Mouse (Mus musculus) adrenal gland, postnatal 14 days (tissue): ENCODE data around the gene Olfr130. TPM values are rescaled to one million over a fixed set of nuclear protein-coding genes. Genes with fewer than 3 reads are reported as not detected.

Source experiments
- DNase-seq: peaks from one replicate; pipeline ENCODE4 v3.0.0; 2021; ENCODE audit warnings: mixed read lengths
- long read RNA-seq, 2 experiments: library from polyadenylated mRNA; stranded (forward); transcript quantifications; one replicate each; pipeline ENCODE4 v2.0.0; 2021
- total RNA-seq: library from RNA; stranded (reverse); gene quantifications from 2 replicates; pipeline ENCODE4 v1.2.3, GENCODE M21; 2021

Olfr130 gene
- total RNA-seq: not detected in 2 replicates
- long read RNA-seq, experiment 1: 0 reads
- long read RNA-seq, experiment 2: 0 reads

DNA sequence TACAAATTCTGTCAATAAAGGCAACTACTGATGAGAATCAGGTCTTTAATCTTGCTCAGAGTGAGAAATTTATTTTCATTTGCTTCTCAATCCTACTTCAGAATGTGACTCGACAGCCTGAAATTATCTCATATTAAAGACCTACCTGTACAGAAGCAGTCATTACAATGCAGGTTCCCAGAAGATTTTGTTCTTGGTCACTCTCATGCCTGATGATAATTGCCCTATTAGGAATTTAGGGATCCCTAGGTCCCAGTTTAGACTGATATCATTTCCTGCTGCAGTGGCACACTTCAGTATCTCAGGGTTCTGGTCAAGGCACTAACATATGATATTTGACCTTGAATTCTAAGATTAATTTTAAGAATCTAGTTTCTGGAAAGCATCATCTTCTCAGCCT lies at the start of gene Olfr130:
Gene Olfr130 (plus strand): TSS at position 301 of the 400 bp plus-strand sequence.
- no peak for DNase-seq

DNA sequence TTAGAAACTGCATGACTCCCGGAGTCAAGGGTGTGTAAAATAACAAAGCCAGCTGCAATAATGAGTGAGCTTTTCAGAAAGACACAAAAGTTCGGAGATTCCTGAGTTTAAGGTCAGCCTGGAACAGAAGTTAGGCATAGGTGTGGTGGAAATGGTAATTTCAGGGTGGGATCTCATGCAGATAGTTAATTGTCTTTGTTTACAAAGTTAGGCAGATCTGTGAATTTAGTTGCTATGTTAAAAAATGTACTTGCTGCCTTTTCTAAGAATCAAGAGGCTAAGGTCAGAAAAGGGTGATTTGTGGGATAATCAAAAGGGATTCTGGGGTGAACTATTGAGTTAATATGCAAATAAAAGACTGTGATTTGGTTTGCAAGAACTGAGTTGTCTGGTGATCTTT lies 47.4 kb upstream of the Olfr130 start:
- DNase-seq: no peak

- no peak for DNase-seq
Observed at GRCm38 (mm10) chr17:38026297-38026696, 37.4 kb upstream of the Olfr130 start.

DNA sequence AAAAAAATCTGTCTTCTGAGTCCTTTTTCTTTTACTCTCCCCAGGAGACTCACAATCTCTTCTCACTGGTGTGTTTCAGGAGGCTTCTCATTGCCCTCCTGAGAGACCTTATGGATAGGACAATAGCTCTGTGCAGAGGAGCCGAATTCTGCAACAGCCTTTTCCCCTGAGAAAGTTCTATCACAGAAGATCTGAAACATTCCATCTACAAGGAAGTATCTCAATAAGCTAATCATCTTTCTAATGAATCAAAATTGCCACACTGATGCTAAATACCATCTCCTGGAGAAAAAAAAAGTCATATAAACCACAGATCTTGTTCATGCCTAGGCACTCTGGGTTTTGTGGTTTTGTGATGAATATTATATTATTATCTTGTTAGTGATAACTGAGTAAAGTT lies 3.7 kb upstream of the Olfr130 start, which contains the start of gene Olfr129:
Gene Olfr129 (minus strand): TSS at position 101 of the 400 bp plus-strand sequence.
- DNase-seq: no peak

DNA sequence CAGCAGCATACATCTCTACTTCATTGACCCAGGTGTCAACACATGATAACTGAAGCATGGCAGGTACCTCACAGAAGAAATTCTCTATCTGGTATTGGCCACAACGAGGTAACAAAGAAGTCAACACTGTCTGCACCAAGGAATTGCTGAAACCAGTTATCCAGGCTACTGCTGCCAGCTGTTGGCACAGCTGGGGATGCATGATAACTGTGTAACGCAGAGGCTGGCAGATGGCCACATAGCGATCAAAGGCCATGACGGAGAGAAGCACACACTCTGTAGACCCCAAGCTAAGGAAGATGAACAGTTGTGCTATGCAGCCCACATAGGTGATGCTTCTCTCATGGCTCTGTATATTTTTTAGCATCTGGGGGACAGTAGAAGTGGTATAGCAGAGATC lies 18.6 kb downstream of the Olfr130 start:
- no peak for DNase-seq

GRCm38 (mm10) chr17:38088593-38088992 lies 24.9 kb downstream of the Olfr130 start, which contains the start of gene Olfr131:
TSS of gene Olfr131 (minus strand) at chr17:38088693.
- DNase-seq: no peak

Other genes with a start within 250 kb of the Olfr130 start
- gene Olfr125, start 231.0 kb upstream of the Olfr130 start, total RNA-seq: not detected in 2 replicates
- gene Olfr126, start 216.4 kb upstream of the Olfr130 start, total RNA-seq: not detected in 2 replicates
- not detected in 2 replicates for gene Olfr127, start 163.5 kb upstream of the Olfr130 start, total RNA-seq
- not detected in 2 replicates for gene Olfr128, start 143.4 kb upstream of the Olfr130 start, total RNA-seq
- not detected in 2 replicates for gene Olfr761, start 110.8 kb upstream of the Olfr130 start, total RNA-seq
- not detected in 2 replicates for gene Olfr129, start 3.8 kb upstream of the Olfr130 start, total RNA-seq
- gene Olfr131, start 24.8 kb downstream of the Olfr130 start, total RNA-seq: not detected in 2 replicates
- not detected in 2 replicates for gene Olfr132, start 70.6 kb downstream of the Olfr130 start, total RNA-seq
- not detected in 2 replicates for gene Olfr133, start 81.4 kb downstream of the Olfr130 start, total RNA-seq
- not detected in 2 replicates for gene Olfr134, start 107.5 kb downstream of the Olfr130 start, total RNA-seq
- not detected in 2 replicates for gene Olfr135, start 140.4 kb downstream of the Olfr130 start, total RNA-seq
- gene Olfr138, start 197.1 kb downstream of the Olfr130 start, total RNA-seq: not detected in 2 replicates
- not detected in 2 replicates for gene Olfr137, start 243.6 kb downstream of the Olfr130 start, total RNA-seq